Mouse (Mus musculus): ENCODE data around the gene Itpr2.

Gene Itpr2

GRCm38 (mm10) chr6:146504459-146504858 is 2.4 kb upstream of the Itpr2 start:
- no peak for DNase-seq (ENCODE audit: low read depth, low spot score)

GRCm38 (mm10) chr6:146502856-146503255 is 833 bp upstream of the Itpr2 start:
- no peak for DNase-seq (ENCODE audit: low read depth, low spot score)

GRCm38 (mm10) chr6:146501316-146501865 is 632 bp downstream of the Itpr2 start:
- DNase-seq (ENCODE audit: low read depth, low spot score) = no peak

- no peak for DNase-seq (ENCODE audit: low read depth, low spot score)
Measured at GRCm38 (mm10) chr6:146500771-146501170, 1.3 kb downstream of the Itpr2 start.

GRCm38 (mm10) chr6:146500206-146500605 is 1.8 kb downstream of the Itpr2 start:
- no peak for DNase-seq (ENCODE audit: low read depth, low spot score)

GRCm38 (mm10) chr6:146499566-146499965 is 2.5 kb downstream of the Itpr2 start:
- no peak for DNase-seq (ENCODE audit: low read depth, low spot score)

- DNase-seq (ENCODE audit: low read depth, low spot score) = no peak
Measured at GRCm38 (mm10) chr6:146498416-146498815, 3.6 kb downstream of the Itpr2 start.

GRCm38 (mm10) chr6:146497866-146498265 is 4.2 kb downstream of the Itpr2 start:
- no peak for DNase-seq (ENCODE audit: low read depth, low spot score)

- DNase-seq (ENCODE audit: low read depth, low spot score) = no peak
Measured at GRCm38 (mm10) chr6:146497435-146497834, 4.6 kb downstream of the Itpr2 start.

- no peak for DNase-seq (ENCODE audit: low read depth, low spot score)
Measured at GRCm38 (mm10) chr6:146491680-146492079, 10.3 kb downstream of the Itpr2 start.

GRCm38 (mm10) chr6:146490416-146490960 is 11.5 kb downstream of the Itpr2 start:
- DNase-seq (ENCODE audit: low read depth, low spot score) = no peak

- DNase-seq (ENCODE audit: low read depth, low spot score) = no peak
Measured at GRCm38 (mm10) chr6:146489841-146490240, 12.2 kb downstream of the Itpr2 start.

- no peak for DNase-seq (ENCODE audit: low read depth, low spot score)
Measured at GRCm38 (mm10) chr6:146488749-146489148, 13.3 kb downstream of the Itpr2 start.

GRCm38 (mm10) chr6:146487079-146487478 is 14.9 kb downstream of the Itpr2 start:
- no peak for DNase-seq (ENCODE audit: low read depth, low spot score)

- DNase-seq (ENCODE audit: low read depth, low spot score) = no peak
Measured at GRCm38 (mm10) chr6:146486073-146486472, 15.9 kb downstream of the Itpr2 start.

- no peak for DNase-seq (ENCODE audit: low read depth, low spot score)
Measured at GRCm38 (mm10) chr6:146481441-146481840, 20.6 kb downstream of the Itpr2 start.

- DNase-seq (ENCODE audit: low read depth, low spot score) = no peak
Measured at GRCm38 (mm10) chr6:146480925-146481324, 21.1 kb downstream of the Itpr2 start.

GRCm38 (mm10) chr6:146478888-146479683 is 22.9 kb downstream of the Itpr2 start:
- DNase-seq (ENCODE audit: low read depth, low spot score) = no peak

- no peak for DNase-seq (ENCODE audit: low read depth, low spot score)
Measured at GRCm38 (mm10) chr6:146476865-146477264, 25.2 kb downstream of the Itpr2 start.

GRCm38 (mm10) chr6:146474166-146474565 is 27.9 kb downstream of the Itpr2 start:
- DNase-seq (ENCODE audit: low read depth, low spot score) = no peak

GRCm38 (mm10) chr6:146473216-146473955 is 28.6 kb downstream of the Itpr2 start:
- no peak for DNase-seq (ENCODE audit: low read depth, low spot score)

- DNase-seq (ENCODE audit: low read depth, low spot score) = no peak
Measured at GRCm38 (mm10) chr6:146470378-146470777, 31.6 kb downstream of the Itpr2 start.
